Mouse (Mus musculus): ENCODE data around the gene Gm45208.
"Not testable (repeated sequence)": the region's sequence is repeated elsewhere in the genome, so short reads cannot be mapped to it uniquely, and the experiment has no call there.

The Gm45208 gene

DNA sequence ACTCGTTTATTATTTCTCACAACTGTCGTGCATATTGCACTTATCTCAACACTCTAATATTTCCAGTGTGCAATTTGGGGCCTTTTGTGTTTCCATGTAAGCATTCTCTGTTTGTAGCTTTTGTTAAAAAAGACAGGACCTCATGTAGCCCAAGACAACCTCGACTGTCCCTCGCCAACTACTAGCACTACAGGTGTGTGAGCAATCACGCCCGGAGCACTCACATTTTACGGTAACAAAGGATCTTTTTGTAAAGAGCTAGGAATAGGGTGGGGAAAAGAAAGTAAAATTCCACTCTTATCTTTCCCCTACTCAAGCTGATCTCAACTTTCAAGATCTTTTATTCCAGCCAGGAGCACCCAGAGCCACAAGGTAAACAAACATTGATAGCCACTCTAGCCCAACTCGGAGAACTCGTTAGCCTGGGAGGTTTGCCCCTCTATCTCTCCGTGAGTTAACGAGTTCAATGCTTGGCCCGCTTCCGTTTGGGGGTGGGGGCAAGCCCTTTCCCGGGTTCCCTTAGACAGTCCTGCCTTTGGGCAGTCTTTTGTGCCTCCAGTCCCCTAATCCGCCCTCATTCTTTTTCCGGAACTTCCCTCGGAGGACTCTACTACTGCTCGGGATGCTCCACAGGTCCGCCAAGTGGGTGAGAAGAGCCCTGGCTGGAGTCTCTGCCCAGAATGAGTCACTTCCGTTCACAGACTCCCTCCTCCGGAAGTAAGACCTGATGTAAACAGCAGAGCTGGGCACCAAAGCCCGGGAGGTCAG, at the start of gene Gm45208:
Gene Gm45208 (plus strand): TSS at position 732 of the 768 bp plus-strand sequence.
- peak; percentile 81 to 90 for DNase-seq (ENCODE audit: inconsistent age in 2 of 2, low spot score in 1 of 2)

GRCm38 (mm10) chrX:7672739-7673138, 49.3 kb upstream of the Gm45208 start:
- no peak for DNase-seq (ENCODE audit: inconsistent age in 2 of 2, low spot score in 1 of 2)

DNA sequence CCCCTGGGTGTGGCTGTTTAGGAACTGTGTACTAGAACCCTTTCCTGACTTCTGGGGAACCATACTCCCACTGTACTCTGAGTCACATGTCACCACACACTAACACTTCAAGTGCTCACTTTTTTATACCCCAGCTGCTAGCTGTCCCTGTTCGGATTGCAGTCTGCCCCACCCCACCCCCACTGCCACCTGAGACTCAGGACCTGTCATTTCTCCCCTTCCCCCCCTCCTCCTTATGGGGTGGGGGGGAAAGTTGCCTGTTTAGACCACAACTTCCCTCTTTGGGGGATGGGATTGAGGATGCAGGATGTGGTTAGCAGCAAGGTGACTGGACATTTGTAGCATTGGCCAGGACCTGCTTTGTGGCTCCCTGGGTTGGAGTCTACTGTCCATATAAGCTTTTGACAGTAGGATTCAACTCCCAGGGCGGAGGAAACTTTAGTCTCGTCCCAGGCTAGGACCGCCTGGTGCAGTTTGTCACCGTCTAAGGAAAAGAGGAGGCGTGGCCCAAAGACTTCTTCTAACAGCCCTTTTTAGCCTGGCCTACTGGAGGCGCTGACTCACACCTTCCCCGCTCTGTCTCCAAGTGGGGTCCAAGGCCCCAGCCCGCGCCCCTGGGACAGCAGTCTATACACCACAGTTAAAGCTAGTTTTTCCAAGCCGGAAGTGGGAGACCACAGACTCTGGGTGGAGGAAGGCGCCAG, 48.3 kb upstream of the Gm45208 start:
- peak; percentile 56 to 76 for DNase-seq (ENCODE audit: inconsistent age in 2 of 2, low spot score in 1 of 2)

- peak in 1 of 2 experiments; percentile 61 for DNase-seq (ENCODE audit: inconsistent age in 2 of 2, low spot score in 1 of 2)
Measured at GRCm38 (mm10) chrX:7674284-7675000, 47.6 kb upstream of the Gm45208 start.

GRCm38 (mm10) chrX:7675001-7675380, 47.1 kb upstream of the Gm45208 start:
- peak in 1 of 2 experiments; percentile 50 for DNase-seq (ENCODE audit: inconsistent age in 2 of 2, low spot score in 1 of 2)

DNA sequence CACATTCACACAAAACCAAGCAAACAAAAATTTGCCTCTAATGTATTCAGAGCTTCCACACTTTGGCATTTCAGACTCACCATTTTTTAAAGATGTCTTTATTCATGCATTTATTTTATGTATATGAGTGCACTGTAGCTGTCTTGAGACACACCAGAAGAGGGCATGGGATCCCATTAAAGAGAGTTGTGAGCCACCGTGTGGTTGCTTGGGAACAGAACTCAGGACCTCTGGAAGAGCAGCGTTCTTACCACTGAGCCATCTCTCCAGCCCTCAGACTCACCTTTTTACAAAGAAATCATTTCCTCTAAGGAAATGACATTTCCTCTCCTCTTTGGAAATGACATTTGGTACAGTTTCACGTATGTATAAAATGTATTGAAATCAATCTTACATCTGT, 43.1 kb upstream of the Gm45208 start:
- no peak for DNase-seq (ENCODE audit: inconsistent age in 2 of 2, low spot score in 1 of 2)

GRCm38 (mm10) chrX:7679405-7680056, 42.5 kb upstream of the Gm45208 start:
- DNase-seq (ENCODE audit: inconsistent age in 2 of 2, low spot score in 1 of 2), result peak; percentile 92 to 95

DNA sequence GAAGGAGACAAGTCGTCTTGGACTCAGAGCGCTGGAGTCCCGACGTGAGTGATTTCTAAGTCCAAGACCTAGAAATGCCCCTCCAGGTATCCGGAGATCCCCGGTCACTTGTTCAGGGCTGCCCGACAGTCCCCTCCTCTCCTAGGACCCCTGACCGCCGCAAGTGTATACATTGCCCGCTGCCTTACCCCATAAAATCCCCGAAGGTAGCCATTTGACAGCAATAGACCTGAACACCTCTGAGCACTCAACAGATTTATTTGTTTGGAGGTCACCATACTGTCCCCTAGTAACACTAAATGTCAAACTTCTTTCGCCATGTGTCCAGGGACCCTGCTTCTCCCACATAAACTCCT, 42.0 kb upstream of the Gm45208 start:
- no peak for DNase-seq (ENCODE audit: inconsistent age in 2 of 2, low spot score in 1 of 2)

- DNase-seq (ENCODE audit: inconsistent age in 2 of 2, low spot score in 1 of 2), result no peak
Measured at GRCm38 (mm10) chrX:7680864-7681263, 41.2 kb upstream of the Gm45208 start, which contains the start of gene Magix. Gene Magix, minus strand, starts transcription at chrX:7681251.

DNA sequence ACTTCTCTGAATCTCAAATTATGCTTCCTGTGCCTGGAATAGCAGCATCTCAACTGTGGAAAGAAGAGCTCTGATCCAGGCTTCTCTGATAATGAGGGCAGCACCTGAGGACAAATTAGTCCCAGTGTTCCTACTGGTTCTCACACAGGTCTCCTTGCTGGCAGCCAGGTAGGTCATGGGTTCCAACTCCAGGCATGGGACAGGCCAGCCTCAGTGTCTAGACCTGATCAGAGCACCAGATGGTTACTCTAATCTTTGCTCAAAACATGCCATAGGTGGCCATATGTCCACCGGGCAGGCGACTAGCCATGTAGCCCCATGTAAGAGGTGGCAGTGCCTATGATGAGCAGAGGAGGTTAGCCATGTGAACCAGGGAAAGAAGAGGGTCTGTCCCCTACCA, 33.7 kb upstream of the Gm45208 start:
- no peak for DNase-seq (ENCODE audit: inconsistent age in 2 of 2, low spot score in 1 of 2)

- no peak for DNase-seq (ENCODE audit: inconsistent age in 2 of 2, low spot score in 1 of 2)
Measured at GRCm38 (mm10) chrX:7690486-7690885, 31.6 kb upstream of the Gm45208 start.

DNA sequence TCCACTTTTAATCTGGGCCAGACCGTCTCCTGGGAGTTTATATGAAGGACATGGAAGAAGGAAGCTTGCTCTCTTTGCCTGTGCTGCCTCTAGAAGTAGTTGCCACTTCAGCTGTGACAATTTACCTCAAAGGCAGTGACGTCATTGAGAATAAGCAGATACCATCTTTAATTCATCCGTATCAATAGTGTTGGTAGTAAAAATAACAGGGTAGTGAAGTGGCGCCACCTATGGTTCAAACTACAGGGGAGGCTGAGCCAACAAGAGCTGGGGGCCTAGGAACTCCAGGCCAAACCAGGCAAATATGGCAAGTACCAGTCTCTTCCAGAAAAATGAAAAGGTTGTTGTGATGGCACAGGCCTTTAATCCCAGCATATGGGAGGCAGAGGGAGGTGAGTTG, 29.2 kb upstream of the Gm45208 start:
- DNase-seq (ENCODE audit: inconsistent age in 2 of 2, low spot score in 1 of 2), result peak in 1 of 2 experiments; percentile 60

- DNase-seq (ENCODE audit: inconsistent age in 2 of 2, low spot score in 1 of 2), result no peak
Measured at GRCm38 (mm10) chrX:7696520-7696919, 25.5 kb upstream of the Gm45208 start.

DNA sequence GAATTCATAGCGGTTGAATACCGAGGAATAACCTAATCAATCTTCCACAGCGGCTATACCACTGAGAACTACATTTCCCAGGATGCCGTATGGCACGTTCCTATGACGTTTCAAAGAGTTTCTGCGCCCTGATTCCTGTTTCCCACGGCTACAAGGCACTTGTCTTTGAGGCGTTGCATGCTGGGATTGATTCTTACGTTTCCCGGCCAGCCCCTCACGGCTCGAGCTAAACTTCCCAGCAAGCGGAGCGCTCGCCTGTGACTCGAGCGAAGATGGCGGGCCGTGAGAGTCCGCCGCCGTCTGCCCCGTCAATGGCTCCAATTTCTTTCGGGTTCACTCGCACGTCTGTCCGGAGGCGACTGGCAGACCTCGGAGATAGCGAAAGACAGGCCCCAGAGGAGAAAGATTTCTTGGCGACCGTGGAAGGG, 25.1 kb upstream of the Gm45208 start, which contains the start of gene Gpkow:
Gene Gpkow (plus strand): TSS at position 178 of the 428 bp plus-strand sequence.
- peak; percentile 86 to 93 for DNase-seq (ENCODE audit: inconsistent age in 2 of 2, low spot score in 1 of 2)

- DNase-seq (ENCODE audit: inconsistent age in 2 of 2, low spot score in 1 of 2), result peak in 1 of 2 experiments; percentile 46
Measured at GRCm38 (mm10) chrX:7713764-7714134, 8.3 kb upstream of the Gm45208 start.

GRCm38 (mm10) chrX:7714135-7714899, 7.7 kb upstream of the Gm45208 start, which contains the start of gene Wdr45:
Gene Wdr45, plus strand, starts transcription at chrX:7714333.
- peak; percentile 94 to 96 for DNase-seq (ENCODE audit: inconsistent age in 2 of 2, low spot score in 1 of 2)

- not testable (repeated sequence) for DNase-seq (ENCODE audit: inconsistent age in 2 of 2, low spot score in 1 of 2)
Measured at GRCm38 (mm10) chrX:7716058-7716457, 6.0 kb upstream of the Gm45208 start.

GRCm38 (mm10) chrX:7722282-7722611, 202 bp downstream of the Gm45208 start:
- DNase-seq (ENCODE audit: inconsistent age in 2 of 2, low spot score in 1 of 2), result no peak

GRCm38 (mm10) chrX:7722691-7723090, 646 bp downstream of the Gm45208 start:
- DNase-seq (ENCODE audit: inconsistent age in 2 of 2, low spot score in 1 of 2), result no peak

- DNase-seq (ENCODE audit: inconsistent age in 2 of 2, low spot score in 1 of 2), result no peak
Measured at GRCm38 (mm10) chrX:7724135-7724534, 2.1 kb downstream of the Gm45208 start.
